Mouse (Mus musculus) bone marrow, adult 2 months (tissue): ENCODE data around the gene Phf8.

ENCODE experiments used
- CTCF ChIP-seq: fragments of 200-500 bp; IDR thresholded peaks from 2 replicates; pipeline ENCODE4 v1.5.1; 2011; ENCODE audit warnings: low read length, control low read depth; ENCODE audit not compliant: control insufficient read depth, insufficient read depth
- POLR2A ChIP-seq: fragments of 200-500 bp; IDR thresholded peaks from 2 replicates; pipeline ENCODE4 v1.6.1; 2011; ENCODE audit warnings: low read depth, mild to moderate bottlenecking, control low read depth, low read length, borderline replicate concordance; ENCODE audit not compliant: control insufficient read depth

GRCm38 (mm10) chrX:151553356-151553755 lies 32.9 kb downstream of the Phf8 start:
- TF ChIP-seq CTCF = no peak
- no peak for TF ChIP-seq POLR2A
